Mouse (Mus musculus): ENCODE data around the gene Cenpt.

Cenpt gene

DNA sequence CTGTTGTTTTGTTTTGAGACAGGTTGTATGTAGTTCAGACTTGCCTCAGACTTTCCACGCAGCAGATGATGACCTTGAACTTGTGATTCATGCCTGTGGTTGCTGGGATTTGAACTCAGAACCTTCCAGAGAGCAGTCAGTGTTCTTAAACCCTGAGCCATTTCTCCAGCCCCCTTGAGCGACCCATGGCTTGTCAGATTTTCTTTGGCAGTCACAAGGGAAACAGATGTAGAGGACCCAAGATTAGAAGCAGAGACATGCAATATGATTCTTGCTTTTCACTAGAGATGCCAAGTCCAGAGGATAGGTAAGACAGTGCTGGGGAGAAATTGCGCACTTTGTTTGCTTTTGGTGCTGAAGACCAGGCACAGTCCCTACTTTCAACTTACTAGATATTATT lies at the start of gene Cenpt:
Gene Cenpt, minus strand, starts transcription at position 101 of the 400 bp plus-strand sequence.
- no peak for DNase-seq (ENCODE audit: low read depth)

DNA sequence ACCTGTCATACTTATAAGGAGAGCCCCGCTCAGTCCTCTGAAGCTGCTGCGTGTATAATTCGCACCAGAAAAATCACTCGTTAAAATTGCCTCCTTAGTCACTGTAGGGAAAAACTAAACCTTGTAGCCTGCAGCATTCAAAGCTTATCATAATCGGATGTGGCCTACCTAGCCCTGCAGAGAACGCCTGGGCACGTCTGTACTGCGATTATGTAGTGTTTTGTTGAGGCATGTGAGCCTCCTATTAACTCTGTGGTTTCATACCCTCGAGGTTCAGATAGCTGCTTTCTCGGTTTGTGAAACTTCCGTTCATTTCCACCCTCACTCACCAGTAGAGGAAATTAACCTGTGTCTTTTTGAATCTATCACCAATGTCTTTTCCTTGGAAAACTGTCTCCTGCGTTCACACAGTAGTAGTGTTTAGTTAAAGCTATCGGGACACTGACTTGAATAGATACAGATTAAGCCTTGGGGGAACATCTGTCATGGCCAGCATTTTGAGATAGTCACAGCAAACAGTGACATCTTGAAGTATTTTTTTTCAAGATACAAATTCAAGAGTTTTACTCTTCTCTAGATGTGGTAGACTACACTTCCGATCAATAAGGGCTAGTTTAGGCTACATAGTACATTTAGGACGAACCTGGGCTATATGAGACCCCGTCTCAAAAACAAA lies 48.0 kb upstream of the Cenpt start:
- peak; percentile 26 for DNase-seq (ENCODE audit: low read depth)

GRCm38 (mm10) chr8:105900180-105900940 lies 47.3 kb upstream of the Cenpt start, which contains the start of gene Pskh1:
Gene Pskh1, plus strand, starts transcription at chr8:105900441.
- DNase-seq (ENCODE audit: low read depth): peak; percentile 98

DNA sequence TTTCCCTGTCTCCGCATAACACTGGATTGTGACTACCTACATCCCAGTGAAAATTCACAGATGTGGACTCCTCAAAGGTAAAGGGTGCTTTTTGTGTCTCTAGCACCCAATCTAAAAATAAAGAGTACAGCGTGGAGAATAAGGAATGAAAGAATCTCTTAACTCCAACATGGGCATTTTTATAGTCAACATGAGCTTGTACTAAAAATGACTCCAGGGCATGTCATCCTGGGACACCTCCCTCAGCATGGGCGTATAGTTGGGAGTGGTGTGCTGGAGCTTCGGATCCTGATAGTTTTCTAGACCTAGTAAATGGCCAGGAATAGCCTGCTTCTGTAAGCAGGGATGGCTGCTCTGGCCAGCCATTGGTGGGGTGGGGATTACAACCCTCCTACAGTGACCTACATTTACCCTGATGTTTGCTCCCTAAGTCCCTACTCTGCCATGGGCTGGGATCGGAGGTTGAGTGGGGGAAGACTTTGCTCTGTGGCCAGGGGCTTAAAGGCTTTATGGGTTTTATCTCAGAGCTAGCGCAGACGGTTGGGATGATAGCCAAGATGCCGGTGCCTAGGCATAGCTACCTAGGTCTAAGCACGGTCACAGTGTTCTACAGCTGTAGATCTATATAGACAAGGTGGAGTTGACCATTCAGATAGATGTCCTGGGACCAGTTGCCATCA lies 44.9 kb upstream of the Cenpt start:
- no peak for DNase-seq (ENCODE audit: low read depth)

GRCm38 (mm10) chr8:105893339-105893738 lies 40.3 kb upstream of the Cenpt start, which contains the start of gene Nrn1l:
Gene Nrn1l, plus strand, starts transcription at chr8:105893567.
- peak; percentile 65 for DNase-seq (ENCODE audit: low read depth)

DNA sequence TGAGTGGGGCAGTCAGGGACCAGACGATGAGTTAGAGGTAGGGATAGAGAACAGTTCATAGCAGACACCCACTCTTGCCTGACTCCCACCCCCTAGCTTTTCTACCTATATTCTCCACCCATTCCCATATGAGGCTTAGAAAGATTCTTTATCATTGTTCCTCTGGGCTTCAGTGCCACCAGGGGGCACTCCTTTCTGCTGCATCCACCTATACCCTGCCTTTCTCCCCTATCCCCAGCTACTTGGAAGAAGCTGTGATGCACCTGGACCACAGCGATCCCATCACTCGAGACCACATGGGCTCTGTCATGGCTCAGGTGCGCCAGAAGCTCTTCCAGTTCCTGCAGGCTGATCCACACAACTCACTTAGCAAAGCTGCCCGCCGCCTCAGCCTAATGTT lies 39.4 kb upstream of the Cenpt start:
- peak; percentile 61 for DNase-seq (ENCODE audit: low read depth)

GRCm38 (mm10) chr8:105890870-105891269 lies 37.8 kb upstream of the Cenpt start:
- no peak for DNase-seq (ENCODE audit: low read depth)

- no peak for DNase-seq (ENCODE audit: low read depth)
These were observed 36.8 kb upstream of the Cenpt start for GRCm38 (mm10) chr8:105889756-105890465.

DNA sequence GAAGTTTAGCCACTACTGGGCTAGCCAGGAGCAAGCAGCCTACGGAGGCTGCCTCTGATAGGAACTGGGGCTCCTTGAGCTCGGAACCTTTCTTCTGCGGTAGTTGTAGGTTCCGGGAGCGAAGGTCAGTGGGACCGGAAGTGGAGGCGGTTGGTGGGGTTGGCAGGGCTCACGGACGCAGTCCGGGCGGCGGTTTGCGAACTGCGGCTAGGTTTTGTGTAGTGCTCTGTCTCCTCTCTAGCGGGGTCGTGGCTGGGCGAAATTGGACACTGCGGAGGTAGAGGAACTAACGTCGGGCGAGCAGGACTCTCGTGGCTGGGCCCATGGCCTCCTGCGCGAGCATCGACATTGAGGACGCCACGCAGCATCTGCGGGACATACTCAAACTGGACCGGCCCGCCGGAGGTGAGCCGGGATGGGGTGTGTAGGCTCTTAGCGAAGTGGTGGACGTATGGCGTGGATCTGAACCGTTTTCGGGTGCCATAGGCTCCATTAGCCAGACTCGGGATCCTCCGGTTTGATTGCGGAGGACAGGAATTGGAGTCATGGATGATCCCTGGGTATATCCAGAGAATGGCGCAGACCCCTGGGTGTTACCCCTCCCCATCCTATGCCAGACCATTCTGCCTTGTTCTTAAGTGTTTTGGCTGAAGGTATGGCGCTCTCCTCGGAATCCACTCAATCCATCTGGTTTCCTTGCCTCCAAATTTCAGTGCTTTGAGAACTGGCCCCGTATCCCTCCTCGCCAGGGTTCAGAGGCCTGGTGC lies 27.9 kb upstream of the Cenpt start, which contains the start of gene Edc4:
Gene Edc4, plus strand, starts transcription at position 128 of the 767 bp plus-strand sequence.
- DNase-seq (ENCODE audit: low read depth): peak; percentile 92

DNA sequence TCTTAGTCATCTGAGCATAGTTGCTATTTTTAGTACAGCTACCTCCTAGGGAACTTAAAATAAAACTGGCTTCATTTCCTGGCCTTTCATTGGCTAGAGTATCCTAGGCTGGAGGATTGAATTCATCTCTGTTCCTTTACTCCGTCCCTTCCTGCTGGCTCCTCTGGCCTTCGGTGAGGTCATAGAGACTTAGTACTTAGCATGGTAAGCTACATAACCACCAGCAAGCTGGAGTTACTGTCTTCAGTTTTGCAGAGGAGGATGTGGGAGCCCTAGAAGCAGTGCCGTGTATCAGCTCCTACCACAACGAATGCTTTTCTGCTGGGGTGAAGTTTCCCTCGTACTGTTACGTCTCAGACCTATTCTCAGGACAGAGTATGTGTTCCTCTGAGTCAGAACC lies 21.2 kb upstream of the Cenpt start:
- DNase-seq (ENCODE audit: low read depth): peak; percentile 79

DNA sequence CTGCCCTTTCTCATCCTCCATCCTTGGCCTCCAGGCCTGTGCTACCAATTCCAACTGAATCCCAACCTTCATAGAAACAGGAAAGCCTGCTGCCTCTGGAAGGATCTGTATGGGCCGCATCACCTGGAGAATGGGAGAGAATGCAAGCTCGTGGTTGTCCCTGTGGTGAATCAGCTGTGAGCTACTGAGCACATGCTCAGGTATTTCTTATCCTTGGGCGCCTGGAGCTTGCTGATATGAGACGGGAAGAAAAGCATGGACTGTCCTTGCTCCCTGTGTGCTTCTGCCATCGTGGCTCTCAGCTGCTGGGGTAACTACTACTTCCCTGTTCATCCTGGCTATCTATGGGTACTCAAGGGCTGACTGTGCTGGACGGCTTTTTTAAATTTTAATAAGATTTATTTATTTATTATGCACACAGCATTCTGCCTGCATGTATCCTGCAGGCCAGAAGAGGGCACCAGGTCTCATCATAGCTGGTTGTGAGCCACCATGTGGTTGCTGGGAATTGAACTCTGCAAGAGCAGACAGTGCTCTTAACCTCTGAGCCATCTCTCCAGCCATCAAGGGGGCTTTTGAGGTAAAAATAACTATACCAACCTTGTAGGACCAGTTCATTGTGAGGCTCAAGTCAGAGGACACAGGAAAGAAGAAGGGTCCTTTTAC lies 13.4 kb upstream of the Cenpt start:
- DNase-seq (ENCODE audit: low read depth): peak; percentile 30

- peak; percentile 84 for DNase-seq (ENCODE audit: low read depth)
These were observed 8.9 kb upstream of the Cenpt start for GRCm38 (mm10) chr8:105861951-105862350.

GRCm38 (mm10) chr8:105860143-105860981 lies 7.3 kb upstream of the Cenpt start, which contains the start of gene Nutf2:
Gene Nutf2, plus strand, starts transcription at chr8:105860580.
- peak; percentile 98 for DNase-seq (ENCODE audit: low read depth)

- DNase-seq (ENCODE audit: low read depth): no peak
These were observed 6.2 kb upstream of the Cenpt start for GRCm38 (mm10) chr8:105859314-105859713.

GRCm38 (mm10) chr8:105858495-105858894 lies 5.4 kb upstream of the Cenpt start:
- no peak for DNase-seq (ENCODE audit: low read depth)

DNA sequence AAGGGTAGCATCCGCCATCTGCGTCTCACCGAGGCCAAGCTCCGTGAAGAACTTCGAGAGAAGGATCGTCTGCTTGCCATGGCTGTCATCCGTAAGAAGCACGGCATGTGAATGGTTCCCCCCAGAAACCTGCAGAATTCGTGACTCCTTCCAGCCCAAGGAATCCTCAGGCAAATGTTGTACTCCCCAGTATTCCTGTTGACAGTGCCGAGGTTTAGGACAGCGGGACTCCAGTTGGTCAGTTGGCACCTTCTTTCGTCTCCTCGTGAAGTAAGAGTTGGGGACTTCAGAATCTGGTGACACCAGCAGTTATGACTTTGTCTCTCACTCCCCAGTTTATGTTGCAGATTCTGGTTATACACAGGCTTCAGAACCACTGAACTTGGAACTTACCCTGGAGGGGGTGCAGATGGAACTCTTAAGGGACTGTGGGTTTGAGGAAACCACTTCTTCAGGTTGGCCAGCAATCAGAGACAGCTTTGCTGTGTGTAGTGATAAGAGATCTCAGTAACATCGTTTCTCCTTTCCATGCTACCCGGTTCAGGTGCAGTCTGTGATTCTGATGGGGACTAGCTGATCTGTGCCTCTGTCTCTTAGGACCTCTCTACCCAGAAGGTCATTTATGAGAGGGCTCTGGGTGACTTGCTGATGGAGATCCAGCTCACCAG lies 3.2 kb upstream of the Cenpt start:
- no peak for DNase-seq (ENCODE audit: low read depth)

GRCm38 (mm10) chr8:105855248-105856167 lies 2.4 kb upstream of the Cenpt start:
- DNase-seq (ENCODE audit: low read depth): peak; percentile 71

- peak; percentile 95 for DNase-seq (ENCODE audit: low read depth)
These were observed 1.7 kb upstream of the Cenpt start, which contains the start of gene Thap11 for GRCm38 (mm10) chr8:105854715-105855216. Gene Thap11, plus strand, starts transcription at chr8:105855132.
